Mouse (Mus musculus): ENCODE data around the gene Nup214. TPM values are rescaled to one million over a fixed set of nuclear protein-coding genes. Genes with fewer than 3 reads are reported as not detected.

Gene Nup214
- total RNA-seq, 2 experiments from 2014 or later: 21.1 to 24.3 TPM

GRCm38 (mm10) chr2:31974809-31975371 is 654 bp downstream of the Nup214 start:
- H3K27ac ChIP-seq: peak overlapping the region; percentile 92

GRCm38 (mm10) chr2:31987774-31988173 is 13.5 kb downstream of the Nup214 start:
- intact Hi-C loops (cut with DNase I): no loop called here
- Histone ChIP-seq H3K4me3 (no peak overlapping the region), H3K27ac (no peak overlapping the region)
- DNase-seq: no peak
- no peak for TF ChIP-seq CTCF (IDR thresholded peaks at IDR 0.05)

More at GRCm38 (mm10) chr2:31974809-31975371, 654 bp downstream of the Nup214 start:
- no peak for DNase-seq
- H3K4me3 ChIP-seq: peak overlapping the region; percentile 86
- intact Hi-C loops (cut with DNase I): loop anchor here (5.0 kb wide), 1 partner anchor 157 kb away; no protein-coding TSS in a partner anchor
- no peak for TF ChIP-seq CTCF (IDR thresholded peaks at IDR 0.05)

GRCm38 (mm10) chr2:31990961-31991360 is 16.7 kb downstream of the Nup214 start:
- Histone ChIP-seq H3K27ac (no peak overlapping the region), H3K4me3 (no peak overlapping the region)
- intact Hi-C loops (cut with DNase I): no loop called here
- TF ChIP-seq CTCF (IDR thresholded peaks at IDR 0.05): no peak
- DNase-seq: no peak

- no peak for TF ChIP-seq CTCF (IDR thresholded peaks at IDR 0.05)
- no peak overlapping the region for H3K27ac ChIP-seq
- no peak overlapping the region for H3K4me3 ChIP-seq
- intact Hi-C loops (cut with DNase I): no loop called here
- no peak for DNase-seq
Observed at GRCm38 (mm10) chr2:31994896-31995295, 20.7 kb downstream of the Nup214 start.

GRCm38 (mm10) chr2:31996060-31996459 is 21.8 kb downstream of the Nup214 start:
- intact Hi-C loops (cut with DNase I): no loop called here
- no peak for DNase-seq
- no peak overlapping the region for H3K4me3 ChIP-seq
- H3K27ac ChIP-seq: no peak overlapping the region
- no peak for TF ChIP-seq CTCF (IDR thresholded peaks at IDR 0.05)

- no peak for TF ChIP-seq CTCF (IDR thresholded peaks at IDR 0.05)
- H3K27ac ChIP-seq: no peak overlapping the region
- intact Hi-C loops (cut with DNase I): no loop called here
- DNase-seq: no peak
- H3K4me3 ChIP-seq: no peak overlapping the region
Observed at GRCm38 (mm10) chr2:31997539-31997938, 23.3 kb downstream of the Nup214 start.

- TF ChIP-seq CTCF (IDR thresholded peaks at IDR 0.05): peak; percentile 24; the same call in 1 of the 2 replicates
- intact Hi-C loops (cut with DNase I): no loop called here
- DNase-seq: no peak
- Histone ChIP-seq H3K27ac (no peak overlapping the region), H3K4me3 (no peak overlapping the region)
Observed at GRCm38 (mm10) chr2:31998443-31998842, 24.2 kb downstream of the Nup214 start.

- TF ChIP-seq CTCF (IDR thresholded peaks at IDR 0.05): no peak
- Histone ChIP-seq H3K4me3 (no peak overlapping the region), H3K27ac (no peak overlapping the region)
- DNase-seq: no peak
- intact Hi-C loops (cut with DNase I): no loop called here
Observed at GRCm38 (mm10) chr2:32008311-32008710, 34.1 kb downstream of the Nup214 start.

GRCm38 (mm10) chr2:32008716-32009115 is 34.5 kb downstream of the Nup214 start:
- no peak overlapping the region for H3K27ac ChIP-seq
- no peak overlapping the region for H3K4me3 ChIP-seq
- no peak for TF ChIP-seq CTCF (IDR thresholded peaks at IDR 0.05)
- intact Hi-C loops (cut with DNase I): no loop called here
- DNase-seq: no peak

- TF ChIP-seq CTCF (IDR thresholded peaks at IDR 0.05): no peak
- DNase-seq: no peak
- Histone ChIP-seq H3K27ac (no peak overlapping the region), H3K4me3 (no peak overlapping the region)
- intact Hi-C loops (cut with DNase I): no loop called here
Observed at GRCm38 (mm10) chr2:32019704-32020103, 45.5 kb downstream of the Nup214 start.

GRCm38 (mm10) chr2:32020229-32020628 is 46.0 kb downstream of the Nup214 start:
- intact Hi-C loops (cut with DNase I): no loop called here

GRCm38 (mm10) chr2:32024372-32024771 is 50.1 kb downstream of the Nup214 start:
- Histone ChIP-seq H3K4me3 (no peak overlapping the region), H3K27ac (no peak overlapping the region)
- no peak for TF ChIP-seq CTCF (IDR thresholded peaks at IDR 0.05)
- no peak for DNase-seq
- intact Hi-C loops (cut with DNase I): no loop called here

More at GRCm38 (mm10) chr2:32020229-32020628, 46.0 kb downstream of the Nup214 start:
- DNase-seq: no peak
- peak; percentile 29; the same call in 1 of the 2 replicates for TF ChIP-seq CTCF (IDR thresholded peaks at IDR 0.05)
- Histone ChIP-seq H3K4me3 (no peak overlapping the region), H3K27ac (no peak overlapping the region)

GRCm38 (mm10) chr2:32029636-32030035 is 55.4 kb downstream of the Nup214 start:
- intact Hi-C loops (cut with DNase I): no loop called here
- no peak for DNase-seq
- no peak for TF ChIP-seq CTCF (IDR thresholded peaks at IDR 0.05)
- Histone ChIP-seq H3K27ac (no peak overlapping the region), H3K4me3 (no peak overlapping the region)

- Histone ChIP-seq H3K27ac (no peak overlapping the region), H3K4me3 (no peak overlapping the region)
- TF ChIP-seq CTCF (IDR thresholded peaks at IDR 0.05): no peak
- DNase-seq: peak; percentile 88
- intact Hi-C loops (cut with DNase I): no loop called here
Observed at GRCm38 (mm10) chr2:32033436-32033835, 59.2 kb downstream of the Nup214 start.

Measured in gastrocnemius, adult 2 months (tissue).